Mouse (Mus musculus): ENCODE measurements at regions not wholly inside any gene's neighbourhood (a gene's known extent, or its start where the extent isn't known, plus 50 kb on each side); places are given as distances from the start of the nearest gene placed in this dataset.

- TF ChIP-seq POLR2A (IDR thresholded peaks at IDR 0.05; ENCODE audit: low read depth, low read length) (no peak), CTCF (IDR thresholded peaks at IDR 0.05; ENCODE audit: extremely low read depth, insufficient read depth, insufficient read length, insufficient replicate concordance) (no peak)
These were observed 102.8 kb upstream of the Onecut1 start for GRCm38 (mm10) chr9:74758876-74759275.
